Comparison of ENCODE assay signal across 9 mouse cellular contexts in the genomic region with DNA sequence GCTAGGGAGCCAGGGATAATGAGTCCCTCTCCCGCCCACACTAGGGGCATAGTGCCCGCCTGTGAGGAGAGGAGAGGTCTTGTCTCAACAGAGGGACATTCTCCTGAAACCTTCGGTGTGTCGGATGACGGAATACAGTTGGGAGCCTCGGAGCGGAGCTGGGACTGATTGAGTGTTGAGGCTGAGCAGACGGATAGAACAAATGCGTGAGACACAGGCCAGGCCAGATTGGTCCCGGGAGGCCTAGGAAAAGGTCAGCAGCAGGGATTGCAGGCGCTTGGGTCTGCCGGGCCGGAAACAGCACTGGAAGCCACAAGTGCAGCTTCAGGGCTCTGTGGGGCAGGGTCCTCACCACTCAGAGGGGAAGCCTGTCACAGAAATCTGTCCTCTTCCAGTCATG.
DNase-seq lines count a peak whose midpoint lies in the region; ATAC-seq and TF ChIP-seq lines count a peak whose summit lies in the region.
"Had no signal": no experiment of that assay in that cellular context is flagged by ENCODE, and none has a peak within 500 bp of the region (broad histone marks: within the 10 kb centered on the region; RNA-seq: fewer than 3 reads in every experiment).

No protein-coding gene starts in this region.

- no peaks in the 10 kb centered on the region for H3K9me3 ChIP-seq in hindbrain, embryonic 11.5 days (ENCODE audit: control insufficient read depth, low read length)
- H3K9me3 ChIP-seq in hindbrain, postnatal 0 days (ENCODE audit: low read length) = no peaks in the 10 kb centered on the region
- H3K9me3 ChIP-seq in E14TG2a.4 (ENCODE audit: low read length) = no peaks in the 10 kb centered on the region
- H3K9me3 ChIP-seq: heart, embryonic 15.5 days had no signal

- no peak overlapping the region for H3K9ac ChIP-seq in hindbrain, embryonic 11.5 days (ENCODE audit: low read depth, low read length)
- H3K9ac ChIP-seq in hindbrain, postnatal 0 days (replicated peaks; ENCODE audit: low read length) = no peak overlapping the region

- 23% methylated on average over 13 of the region's 13 CpGs for WGBS in hindbrain, embryonic 11.5 days
- WGBS in hindbrain, postnatal 0 days = 50% methylated on average over 13 of the region's 13 CpGs

- no peak for TF ChIP-seq CTCF in hindbrain, postnatal 0 days (IDR thresholded peaks at IDR 0.05; ENCODE audit: low read depth)
- no peak for TF ChIP-seq CTCF in E14TG2a.4 (conservative IDR thresholded peaks at IDR 0.05; ENCODE audit: low read length)

- no peaks in the 10 kb centered on the region for H3K27me3 ChIP-seq in hindbrain, embryonic 11.5 days (ENCODE audit: control insufficient read depth, insufficient read depth, low read length)
- H3K27me3 ChIP-seq in hindbrain, postnatal 0 days (ENCODE audit: insufficient read depth, low read length) = no peaks in the 10 kb centered on the region
- no peaks in the 10 kb centered on the region for H3K27me3 ChIP-seq in E14TG2a.4 (ENCODE audit: insufficient read depth, low read length)

- H3K4me1 ChIP-seq in hindbrain, embryonic 11.5 days (replicated peaks; ENCODE audit: control insufficient read depth, insufficient read depth, low read length) = peaks cover 27% of the 10 kb centered on the region
- no peaks in the 10 kb centered on the region for H3K4me1 ChIP-seq in hindbrain, postnatal 0 days (ENCODE audit: insufficient read depth, low read length)
- peaks cover 95% of the 10 kb centered on the region for H3K4me1 ChIP-seq in E14TG2a.4 (replicated peaks; ENCODE audit: low read depth, low read length)
- peaks cover 82% of the 10 kb centered on the region for H3K4me1 ChIP-seq in brown adipose tissue, adult 24 weeks (ENCODE audit: control insufficient read depth, insufficient read depth, insufficient read length, low read length)

- no peak overlapping the region for H3K4me2 ChIP-seq in hindbrain, embryonic 11.5 days (replicated peaks; ENCODE audit: low read depth, low read length)
- H3K4me2 ChIP-seq in hindbrain, postnatal 0 days (ENCODE audit: low read depth, low read length) = no peak overlapping the region
- H3K4me2 ChIP-seq: heart, embryonic 15.5 days had no signal

- no peaks in the 10 kb centered on the region for H3K36me3 ChIP-seq in hindbrain, embryonic 11.5 days (ENCODE audit: control insufficient read depth, insufficient read depth, low read length)
- H3K36me3 ChIP-seq in hindbrain, postnatal 0 days (ENCODE audit: insufficient read depth, low read length) = no peaks in the 10 kb centered on the region
- 0 out of 2 replicates have a peak, but pooled peaks cover 3% of the 10 kb centered on the region for H3K36me3 ChIP-seq in E14TG2a.4 (ENCODE audit: insufficient read depth, low read length)
- H3K36me3 ChIP-seq: heart, embryonic 15.5 days had no signal

- peak overlapping the region; percentile 12; the same call in 1 of the 2 replicates for H3K27ac ChIP-seq in hindbrain, embryonic 11.5 days (ENCODE audit: low read depth, low read length)
- H3K27ac ChIP-seq in hindbrain, postnatal 0 days = no peak overlapping the region
- peak overlapping the region; percentile 35 for H3K27ac ChIP-seq in brown adipose tissue, adult 24 weeks (replicated peaks; ENCODE audit: low read depth, low read length)
- H3K27ac ChIP-seq: heart, embryonic 15.5 days had no signal

- ATAC-seq in hindbrain, embryonic 11.5 days (ENCODE audit: low FRiP score) = no peak
- no peak for ATAC-seq in hindbrain, postnatal 0 days

- H3K4me3 ChIP-seq in hindbrain, embryonic 11.5 days (ENCODE audit: low read depth, low read length) = no peak overlapping the region
- H3K4me3 ChIP-seq in hindbrain, postnatal 0 days (ENCODE audit: low read length) = no peak overlapping the region
- H3K4me3 ChIP-seq in E14TG2a.4 (replicated peaks; ENCODE audit: low read length) = peak overlapping the region; percentile 35; the same call in 1 of the 2 replicates
- no peak overlapping the region for H3K4me3 ChIP-seq in brown adipose tissue, adult 24 weeks (ENCODE audit: insufficient read depth, low read depth, low read length)
- H3K4me3 ChIP-seq: heart, embryonic 15.5 days had no signal

- DNase-seq in hindbrain, embryonic 11.5 days (ENCODE audit: low spot score) = no peak
- DNase-seq in hindbrain, postnatal 0 days (ENCODE audit: low spot score) = no peak
- peak; percentile 65 for DNase-seq in kidney, postnatal 10 days
- DNase-seq in thymus, postnatal 10 days (ENCODE audit: low spot score in 2 of 2) = no peak
- no peak for DNase-seq in retina, postnatal 1 day
- DNase-seq: layer of hippocampus, postnatal 36 days had no signal
